Comparison of ENCODE assay signal across 12 mouse cellular contexts in genomic region chr7:65422456-65422855, GRCm38 (mm10).
"Had no signal": no experiment of that assay in that cellular context is flagged by ENCODE, and none has a peak within 500 bp of the region (broad histone marks: within the 10 kb centered on the region; RNA-seq: fewer than 3 reads in every experiment).

No protein-coding gene starts in this region.

- H3K9me3 ChIP-seq: intestine, embryonic 15.5 days; kidney, embryonic 15.5 days; limb, embryonic 15.5 days; liver, embryonic 12.5 days; midbrain, embryonic 13.5 days; neural tube, embryonic 15.5 days had no signal

- H3K4me3 ChIP-seq: intestine, embryonic 15.5 days; kidney, embryonic 15.5 days; limb, embryonic 15.5 days; liver, embryonic 12.5 days; midbrain, embryonic 13.5 days; myocyte; neural tube, embryonic 15.5 days had no signal

- DNase-seq: kidney, adult 18-20 months; kidney, postnatal 25 days; right cerebral cortex, adult 18-20 months; right cerebral cortex, postnatal 25 days; thymus, postnatal 36 days had no signal

- H3K9ac ChIP-seq: intestine, embryonic 15.5 days; kidney, embryonic 15.5 days; limb, embryonic 15.5 days; liver, embryonic 12.5 days; midbrain, embryonic 13.5 days; neural tube, embryonic 15.5 days had no signal

- ATAC-seq: intestine, embryonic 15.5 days; liver, embryonic 12.5 days; midbrain, embryonic 13.5 days had no signal

- H3K27ac ChIP-seq: intestine, embryonic 15.5 days; limb, embryonic 15.5 days; liver, embryonic 12.5 days; neural tube, embryonic 15.5 days had no signal

- H3K36me3 ChIP-seq: intestine, embryonic 15.5 days; kidney, embryonic 15.5 days; limb, embryonic 15.5 days; liver, embryonic 12.5 days; midbrain, embryonic 13.5 days; neural tube, embryonic 15.5 days had no signal

- H3K4me2 ChIP-seq: intestine, embryonic 15.5 days; kidney, embryonic 15.5 days; limb, embryonic 15.5 days; liver, embryonic 12.5 days; midbrain, embryonic 13.5 days; neural tube, embryonic 15.5 days had no signal

- H3K27me3 ChIP-seq: intestine, embryonic 15.5 days; kidney, embryonic 15.5 days; limb, embryonic 15.5 days; liver, embryonic 12.5 days; midbrain, embryonic 13.5 days; neural tube, embryonic 15.5 days had no signal
